Mouse (Mus musculus): ENCODE measurements around the gene Npw. TPM values are rescaled to one million over a fixed set of nuclear protein-coding genes. Genes with fewer than 3 reads are reported as not detected.

Gene Npw
- polyA plus RNA-seq, 1 experiment from 2014 or later, result not detected

DNA sequence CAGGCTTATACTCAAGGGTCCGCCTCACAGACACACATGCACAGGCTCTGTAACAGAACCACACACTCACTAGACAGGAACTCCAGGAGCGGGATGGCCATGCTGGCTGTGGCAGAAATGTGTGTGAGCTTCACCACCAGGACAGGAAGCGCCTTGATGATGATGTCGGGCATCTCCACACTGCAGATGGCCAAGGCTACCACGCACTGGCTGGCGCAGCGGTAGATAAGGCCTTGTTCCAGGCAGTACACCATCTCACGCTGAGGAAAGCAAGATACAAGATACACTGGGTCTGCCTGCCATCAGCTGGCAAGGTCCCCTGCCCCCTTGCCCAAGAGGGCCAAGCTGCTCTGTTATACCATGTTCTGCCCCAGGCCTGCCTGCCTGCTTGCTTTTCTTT is 49.4 kb downstream of the Npw start:
- ATAC-seq (replicated peaks; ENCODE audit: low FRiP score, low TSS enrichment, low read depth), result no peak
- H3K9ac ChIP-seq (ENCODE audit: low read length), result no peak overlapping the region
- H3K4me3 ChIP-seq (ENCODE audit: low read depth, low read length), result no peak overlapping the region
- H3K4me1 ChIP-seq (replicated peaks; ENCODE audit: control insufficient read depth, insufficient read depth, low read length), result no peaks in the 10 kb centered on the region
- no peaks in the 10 kb centered on the region for H3K9me3 ChIP-seq (ENCODE audit: control insufficient read depth, low read length)
- no peak for DNase-seq (ENCODE audit: low spot score)
- H3K27me3 ChIP-seq (replicated peaks; ENCODE audit: control insufficient read depth, insufficient read depth, low read length), result no peaks in the 10 kb centered on the region
- H3K4me2 ChIP-seq (ENCODE audit: low read length), result no peak overlapping the region
- WGBS, result 93% methylated on average over 8 of the region's 8 CpGs
- H3K36me3 ChIP-seq (ENCODE audit: control insufficient read depth, insufficient read depth, low read length), result peaks cover 62% of the 10 kb centered on the region
- no peak overlapping the region for H3K27ac ChIP-seq (ENCODE audit: low read depth)

- DNase-seq (ENCODE audit: low spot score) (no peak), ATAC-seq (replicated peaks; ENCODE audit: low FRiP score, low TSS enrichment, low read depth) (no peak)
- H3K27me3 ChIP-seq (replicated peaks; ENCODE audit: control insufficient read depth, insufficient read depth, low read length), result no peaks in the 10 kb centered on the region
- no peak overlapping the region for H3K27ac ChIP-seq (ENCODE audit: low read depth)
- H3K4me3 ChIP-seq (ENCODE audit: low read depth, low read length), result no peak overlapping the region
- no peak overlapping the region for H3K9ac ChIP-seq (ENCODE audit: low read length)
- no peaks in the 10 kb centered on the region for H3K4me1 ChIP-seq (replicated peaks; ENCODE audit: control insufficient read depth, insufficient read depth, low read length)
- no peaks in the 10 kb centered on the region for H3K9me3 ChIP-seq (ENCODE audit: control insufficient read depth, low read length)
- 95% methylated on average over 4 of the region's 4 CpGs for WGBS
- H3K36me3 ChIP-seq (ENCODE audit: control insufficient read depth, insufficient read depth, low read length), result peaks cover 61% of the 10 kb centered on the region
- H3K4me2 ChIP-seq (ENCODE audit: low read length), result no peak overlapping the region
Observed at GRCm38 (mm10) chr17:24608370-24608769, 49.9 kb downstream of the Npw start.

Other genes with a start within 250 kb of the Npw start
- gene Rnps1, start 243.9 kb downstream of the Npw start, polyA plus RNA-seq (2014; fragmentation: Nextera tagmentation; extraction: Ambion mirVana), result 267 and 292 TPM in 2 replicates
- gene Eci1, start 231.8 kb downstream of the Npw start, polyA plus RNA-seq (2014; fragmentation: Nextera tagmentation; extraction: Ambion mirVana), result 104 and 106 TPM in 2 replicates
- 2.4 TPM in 2 replicates for gene Dnase1l2, start 215.4 kb downstream of the Npw start, polyA plus RNA-seq (2014; fragmentation: Nextera tagmentation; extraction: Ambion mirVana)
- gene E4f1, start 188.1 kb downstream of the Npw start, polyA plus RNA-seq (2014; fragmentation: Nextera tagmentation; extraction: Ambion mirVana), result 23.2 and 23.8 TPM in 2 replicates
- 73.1 and 81.0 TPM in 2 replicates for gene Pgp, start 188.1 kb downstream of the Npw start, polyA plus RNA-seq (2014; fragmentation: Nextera tagmentation; extraction: Ambion mirVana)
- 0.50 and 0.53 TPM in 2 replicates for gene Bricd5, start 184.6 kb downstream of the Npw start, polyA plus RNA-seq (2014; fragmentation: Nextera tagmentation; extraction: Ambion mirVana)
- gene Mlst8, start 179.4 kb downstream of the Npw start, polyA plus RNA-seq (2014; fragmentation: Nextera tagmentation; extraction: Ambion mirVana), result 32.3 and 32.7 TPM in 2 replicates
- gene Caskin1, start 169.9 kb downstream of the Npw start, polyA plus RNA-seq (2014; fragmentation: Nextera tagmentation; extraction: Ambion mirVana), result 2.1 and 2.8 TPM in 2 replicates
- gene Traf7, start 130.5 kb downstream of the Npw start, polyA plus RNA-seq (2014; fragmentation: Nextera tagmentation; extraction: Ambion mirVana), result 97.3 and 104 TPM in 2 replicates
- 2.6 and 5.7 TPM in 2 replicates for gene Rab26, start 124.2 kb downstream of the Npw start, polyA plus RNA-seq (2014; fragmentation: Nextera tagmentation; extraction: Ambion mirVana)
- gene Pkd1, start 108.6 kb downstream of the Npw start, polyA plus RNA-seq (2014; fragmentation: Nextera tagmentation; extraction: Ambion mirVana), result 26.8 and 28.4 TPM in 2 replicates
- 55.8 and 59.3 TPM in 2 replicates for gene Tsc2, start 25.8 kb downstream of the Npw start, polyA plus RNA-seq (2014; fragmentation: Nextera tagmentation; extraction: Ambion mirVana)
- gene Nthl1, start 25.8 kb downstream of the Npw start, polyA plus RNA-seq (2014; fragmentation: Nextera tagmentation; extraction: Ambion mirVana), result 18.6 and 22.9 TPM in 2 replicates
- gene Slc9a3r2, start 8.1 kb downstream of the Npw start, polyA plus RNA-seq (2014; fragmentation: Nextera tagmentation; extraction: Ambion mirVana), result 51.7 and 58.2 TPM in 2 replicates
- gene Zfp598, start 11.2 kb upstream of the Npw start, polyA plus RNA-seq (2014; fragmentation: Nextera tagmentation; extraction: Ambion mirVana), result 28.0 and 30.6 TPM in 2 replicates
- gene Syngr3, start 31.5 kb upstream of the Npw start, polyA plus RNA-seq (2014; fragmentation: Nextera tagmentation; extraction: Ambion mirVana), result 7.5 and 7.7 TPM in 2 replicates
- 48.1 and 48.5 TPM in 2 replicates for gene Gfer, start 37.7 kb upstream of the Npw start, polyA plus RNA-seq (2014; fragmentation: Nextera tagmentation; extraction: Ambion mirVana)
- 6.4 and 7.2 TPM in 2 replicates for gene Noxo1, start 37.8 kb upstream of the Npw start, polyA plus RNA-seq (2014; fragmentation: Nextera tagmentation; extraction: Ambion mirVana)
- 86.2 and 90.1 TPM in 2 replicates for gene Tbl3, start 49.2 kb upstream of the Npw start, polyA plus RNA-seq (2014; fragmentation: Nextera tagmentation; extraction: Ambion mirVana)
- gene Rnf151, start 59.6 kb upstream of the Npw start, polyA plus RNA-seq (2014; fragmentation: Nextera tagmentation; extraction: Ambion mirVana), result 0.15 TPM in 2 replicates
- gene Rps2, start 59.7 kb upstream of the Npw start, polyA plus RNA-seq (2014; fragmentation: Nextera tagmentation; extraction: Ambion mirVana), result 1,745 and 1,859 TPM in 2 replicates
- 258 and 296 TPM in 2 replicates for gene Ndufb10, start 66.0 kb upstream of the Npw start, polyA plus RNA-seq (2014; fragmentation: Nextera tagmentation; extraction: Ambion mirVana)
- gene Rpl3l, start 69.4 kb upstream of the Npw start, polyA plus RNA-seq (2014; fragmentation: Nextera tagmentation; extraction: Ambion mirVana), result not detected in 2 replicates
- 32.3 and 33.9 TPM in 2 replicates for gene Msrb1, start 78.2 kb upstream of the Npw start, polyA plus RNA-seq (2014; fragmentation: Nextera tagmentation; extraction: Ambion mirVana)
- gene Hs3st6, start 94.5 kb upstream of the Npw start, polyA plus RNA-seq (2014; fragmentation: Nextera tagmentation; extraction: Ambion mirVana), result 0.24 and 1.1 TPM in 2 replicates
- gene Meiob, start 145.8 kb upstream of the Npw start, polyA plus RNA-seq (2014; fragmentation: Nextera tagmentation; extraction: Ambion mirVana), result not detected in 2 replicates
- gene Hagh, start 181.7 kb upstream of the Npw start, polyA plus RNA-seq (2014; fragmentation: Nextera tagmentation; extraction: Ambion mirVana), result 35.5 and 39.1 TPM in 2 replicates
- gene Fahd1, start 191.9 kb upstream of the Npw start, polyA plus RNA-seq (2014; fragmentation: Nextera tagmentation; extraction: Ambion mirVana), result 30.4 and 33.9 TPM in 2 replicates
- gene Igfals, start 207.5 kb upstream of the Npw start, polyA plus RNA-seq (2014; fragmentation: Nextera tagmentation; extraction: Ambion mirVana), result 0.63 and 0.84 TPM in 2 replicates
- gene Nubp2, start 227.9 kb upstream of the Npw start, polyA plus RNA-seq (2014; fragmentation: Nextera tagmentation; extraction: Ambion mirVana), result 58.8 and 61.9 TPM in 2 replicates
- 36.3 and 37.0 TPM in 2 replicates for gene Spsb3, start 228.2 kb upstream of the Npw start, polyA plus RNA-seq (2014; fragmentation: Nextera tagmentation; extraction: Ambion mirVana)
- gene Eme2, start 236.6 kb upstream of the Npw start, polyA plus RNA-seq (2014; fragmentation: Nextera tagmentation; extraction: Ambion mirVana), result 21.6 and 24.1 TPM in 2 replicates
- gene Mrps34, start 236.7 kb upstream of the Npw start, polyA plus RNA-seq (2014; fragmentation: Nextera tagmentation; extraction: Ambion mirVana), result 100 and 110 TPM in 2 replicates
- gene Nme3, start 238.0 kb upstream of the Npw start, polyA plus RNA-seq (2014; fragmentation: Nextera tagmentation; extraction: Ambion mirVana), result 86.4 and 90.7 TPM in 2 replicates

Data from intestine, embryonic 14.5 days (tissue).